ENCODE assay signal across 9 mouse cellular contexts in the genomic region with DNA sequence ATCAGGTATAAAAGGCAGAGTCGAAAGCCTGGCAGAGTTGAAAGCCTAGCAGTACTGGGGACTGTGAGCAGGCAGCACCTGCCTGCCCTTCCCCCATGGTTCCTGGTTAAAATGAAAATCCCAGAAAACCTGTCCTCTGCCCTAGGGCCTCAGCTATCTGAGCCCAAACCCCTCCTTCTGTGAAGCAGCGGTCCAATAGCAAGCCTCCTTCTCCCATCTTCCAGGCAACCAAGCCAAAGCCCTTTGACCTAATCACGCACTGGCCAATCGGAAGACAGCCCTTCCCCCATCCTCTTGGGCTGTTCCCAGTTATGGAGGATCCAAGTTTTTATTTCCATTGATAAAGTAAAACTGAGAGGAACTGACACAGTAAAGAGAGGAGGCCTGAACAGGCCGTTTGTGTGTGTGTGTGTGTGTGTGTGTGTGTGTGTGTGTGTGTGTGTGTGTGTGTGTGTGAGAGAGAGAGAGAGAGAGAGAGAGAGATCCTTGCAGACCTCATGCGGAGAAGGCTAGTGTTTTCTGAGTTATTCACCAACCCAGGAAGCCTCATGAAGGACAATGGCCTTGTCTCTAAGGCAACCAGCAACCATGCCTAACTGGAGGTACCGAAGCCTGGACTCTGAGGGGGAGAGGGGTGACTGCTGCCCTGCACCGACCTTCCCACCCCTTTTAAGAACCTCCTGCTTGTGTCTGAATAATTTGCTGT. TPM values are rescaled to one million over a fixed set of nuclear protein-coding genes. Genes with fewer than 3 reads are reported as not detected.
DNase-seq lines count a peak whose midpoint lies in the region; ATAC-seq and TF ChIP-seq lines count a peak whose summit lies in the region.
"Had no signal": no experiment of that assay in that cellular context is flagged by ENCODE, and none has a peak within 500 bp of the region (broad histone marks: within the 10 kb centered on the region; RNA-seq: fewer than 3 reads in every experiment).

No protein-coding gene starts in this region.

- no peak for TF ChIP-seq CTCF in layer of hippocampus, adult 2 months (conservative IDR thresholded peaks at IDR 0.05)
- TF ChIP-seq CTCF in intestine, postnatal 0 days (IDR thresholded peaks at IDR 0.05; ENCODE audit: low read depth) = no peak

- ATAC-seq in forebrain, embryonic 13.5 days = peak; percentile 80
- ATAC-seq in intestine, postnatal 0 days = peak; percentile 86
- peak; percentile 81 for ATAC-seq in liver, embryonic 16.5 days (ENCODE audit: low read depth)
- peak; percentile 82 for ATAC-seq in stomach, embryonic 16.5 days (ENCODE audit: insufficient read depth, low FRiP score)
- ATAC-seq in megakaryocyte, adult 5-6 weeks (ENCODE audit: poor library complexity, severe bottlenecking) = no peak

- DNase-seq in layer of hippocampus, adult 2 months (ENCODE audit: low spot score in 2 of 2) = no peak
- no peak for DNase-seq in layer of hippocampus, postnatal 25 days (ENCODE audit: extremely low spot score in 1 of 2, low spot score in 1 of 2)
- DNase-seq in thymus, postnatal 4 days = no peak

- no peaks in the 10 kb centered on the region for H3K9me3 ChIP-seq in forebrain, embryonic 13.5 days (replicated peaks)
- H3K9me3 ChIP-seq in intestine, postnatal 0 days (ENCODE audit: control insufficient read depth) = no peaks in the 10 kb centered on the region
- no peaks in the 10 kb centered on the region for H3K9me3 ChIP-seq in liver, embryonic 16.5 days (replicated peaks; ENCODE audit: control insufficient read depth, low read length)
- H3K9me3 ChIP-seq in stomach, embryonic 16.5 days (replicated peaks; ENCODE audit: control insufficient read depth, low read length) = no peaks in the 10 kb centered on the region

- H3K4me1 ChIP-seq in forebrain, embryonic 13.5 days = peaks cover 46% of the 10 kb centered on the region
- peaks cover 20% of the 10 kb centered on the region; the same call in 1 of the 2 replicates for H3K4me1 ChIP-seq in intestine, postnatal 0 days (replicated peaks; ENCODE audit: control insufficient read depth, insufficient read depth, low read length)
- peaks cover 13% of the 10 kb centered on the region for H3K4me1 ChIP-seq in liver, embryonic 16.5 days (ENCODE audit: control insufficient read depth, low read depth, low read length)
- peaks cover 24% of the 10 kb centered on the region for H3K4me1 ChIP-seq in stomach, embryonic 16.5 days (ENCODE audit: control insufficient read depth, insufficient read depth, low read length)

- H3K4me3 ChIP-seq in layer of hippocampus, adult 2 months = no peak overlapping the region
- no peak overlapping the region for H3K4me3 ChIP-seq in forebrain, embryonic 13.5 days
- H3K4me3 ChIP-seq in intestine, postnatal 0 days (ENCODE audit: low read depth, low read length) = peak overlapping the region; percentile 17; the same call in 1 of the 2 replicates
- H3K4me3 ChIP-seq in liver, embryonic 16.5 days (ENCODE audit: low read depth, low read length) = no peak overlapping the region
- no peak overlapping the region for H3K4me3 ChIP-seq in stomach, embryonic 16.5 days (replicated peaks; ENCODE audit: low read length)

- 1% methylated on average over 8 of the region's 8 CpGs for WGBS in forebrain, embryonic 13.5 days
- 20% methylated on average over 8 of the region's 8 CpGs for WGBS in intestine, postnatal 0 days
- 41% methylated on average over 8 of the region's 8 CpGs for WGBS in liver, embryonic 16.5 days (ENCODE audit: insufficient replicate concordance)
- whole genome bisulfite sequencing in stomach, embryonic 16.5 days = 31% methylated on average over 8 of the region's 8 CpGs

- peak overlapping the region; percentile 67 for H3K27ac ChIP-seq in layer of hippocampus, adult 2 months
- H3K27ac ChIP-seq in forebrain, embryonic 13.5 days = peak overlapping the region; percentile 80
- H3K27ac ChIP-seq in intestine, postnatal 0 days (ENCODE audit: low read depth, low read length) = peak overlapping the region; percentile 96
- H3K27ac ChIP-seq in liver, embryonic 16.5 days (ENCODE audit: low read length) = peak overlapping the region; percentile 78
- peak overlapping the region; percentile 93 for H3K27ac ChIP-seq in stomach, embryonic 16.5 days (ENCODE audit: low read length)

- no peaks in the 10 kb centered on the region for H3K27me3 ChIP-seq in forebrain, embryonic 13.5 days
- H3K27me3 ChIP-seq in intestine, postnatal 0 days (replicated peaks; ENCODE audit: control insufficient read depth, insufficient read depth, low read length) = no peaks in the 10 kb centered on the region
- H3K27me3 ChIP-seq in liver, embryonic 16.5 days (ENCODE audit: control insufficient read depth, insufficient read depth, low read depth, low read length) = no peaks in the 10 kb centered on the region
- H3K27me3 ChIP-seq in stomach, embryonic 16.5 days (ENCODE audit: control insufficient read depth, insufficient read depth, low read length) = no peaks in the 10 kb centered on the region
- H3K27me3 ChIP-seq: CH12.LX had no signal

- H3K9ac ChIP-seq in forebrain, embryonic 13.5 days = peak overlapping the region; percentile 34; the same call in 1 of the 2 replicates
- no peak overlapping the region for H3K9ac ChIP-seq in intestine, postnatal 0 days (ENCODE audit: low read depth, low read length)
- H3K9ac ChIP-seq in liver, embryonic 16.5 days (ENCODE audit: low read depth, low read length) = no peak overlapping the region
- 0 out of 2 replicates have a peak overlapping the region, but pooled peaks have one; percentile 43 for H3K9ac ChIP-seq in stomach, embryonic 16.5 days (ENCODE audit: low read length)

- peaks cover 57% of the 10 kb centered on the region for H3K36me3 ChIP-seq in forebrain, embryonic 13.5 days (ENCODE audit: poor library complexity, severe bottlenecking)
- H3K36me3 ChIP-seq in intestine, postnatal 0 days (ENCODE audit: control insufficient read depth, insufficient read depth) = peaks cover 29% of the 10 kb centered on the region; the same call in 1 of the 2 replicates
- no peaks in the 10 kb centered on the region for H3K36me3 ChIP-seq in liver, embryonic 16.5 days (ENCODE audit: control insufficient read depth, insufficient read depth)
- peaks cover 11% of the 10 kb centered on the region; the same call in 1 of the 2 replicates for H3K36me3 ChIP-seq in stomach, embryonic 16.5 days (ENCODE audit: control insufficient read depth, insufficient read depth, low read length)

- H3K4me2 ChIP-seq in forebrain, embryonic 13.5 days = peak overlapping the region; percentile 32
- H3K4me2 ChIP-seq in intestine, postnatal 0 days (replicated peaks; ENCODE audit: low read depth) = peak overlapping the region; percentile 65
- peak overlapping the region; percentile 22; the same call in 1 of the 2 replicates for H3K4me2 ChIP-seq in liver, embryonic 16.5 days (ENCODE audit: low read depth, low read length)
- peak overlapping the region; percentile 39 for H3K4me2 ChIP-seq in stomach, embryonic 16.5 days (ENCODE audit: low read depth, low read length)

RNA-seq across cellular contexts. Expression of a gene that starts 12.1 kb away (rescaled TPM):
- total RNA-seq in layer of hippocampus, adult 2 months (2021) = 10 to 100 TPM; 32.5 to 35.9 TPM
- 10 to 100 TPM; 32.8 to 34.8 TPM for total RNA-seq in layer of hippocampus, postnatal 25 days (2021)
- polyA plus RNA-seq in forebrain, embryonic 13.5 days (2015; fragmentation: Nextera tagmentation; extraction: Ambion mirVana) = 16.9 and 20.0 TPM in 2 replicates
- 4.9 and 5.5 TPM in 2 replicates for polyA plus RNA-seq in intestine, postnatal 0 days (2015; fragmentation: Nextera tagmentation; extraction: Ambion mirVana)
- polyA plus RNA-seq in liver, embryonic 16.5 days (2015; fragmentation: Nextera tagmentation; extraction: Ambion mirVana) = 2.0 and 2.2 TPM in 2 replicates
- 14.7 and 15.7 TPM in 2 replicates for polyA plus RNA-seq in stomach, embryonic 16.5 days (2015; fragmentation: Nextera tagmentation; extraction: Ambion mirVana)
- 7.3 and 9.9 TPM in 2 replicates for total RNA-seq in megakaryocyte, adult 5-6 weeks (2015)
- 8.3 and 9.0 TPM in 2 replicates for total RNA-seq in megakaryocyte, adult 5-6 weeks (2017)

RNA-seq across cellular contexts. Expression of a gene that starts 28.5 kb away (rescaled TPM):
- total RNA-seq in layer of hippocampus, adult 2 months (2021) = 1 to 10 TPM; 5.4 to 6.6 TPM
- 1 to 10 TPM; 8.1 to 9.5 TPM for total RNA-seq in layer of hippocampus, postnatal 25 days (2021)
- polyA plus RNA-seq in forebrain, embryonic 13.5 days (2015; fragmentation: Nextera tagmentation; extraction: Ambion mirVana) = 0.30 and 0.48 TPM in 2 replicates
- polyA plus RNA-seq in intestine, postnatal 0 days (2015; fragmentation: Nextera tagmentation; extraction: Ambion mirVana) = 2.2 and 2.7 TPM in 2 replicates
- 2.3 and 2.5 TPM in 2 replicates for polyA plus RNA-seq in liver, embryonic 16.5 days (2015; fragmentation: Nextera tagmentation; extraction: Ambion mirVana)
- 1.3 and 1.8 TPM in 2 replicates for polyA plus RNA-seq in stomach, embryonic 16.5 days (2015; fragmentation: Nextera tagmentation; extraction: Ambion mirVana)
- total RNA-seq in megakaryocyte, adult 5-6 weeks (2015) = 1,084 and 1,137 TPM in 2 replicates
- total RNA-seq in megakaryocyte, adult 5-6 weeks (2017) = 543 and 663 TPM in 2 replicates

RNA-seq across cellular contexts. Expression of a gene that starts 56.4 kb away (rescaled TPM):
- total RNA-seq in layer of hippocampus, adult 2 months (2021) = 1 to 10 TPM; 1.5 to 2.0 TPM
- total RNA-seq in layer of hippocampus, postnatal 25 days (2021) = 1 to 10 TPM; 1.3 to 2.0 TPM
- polyA plus RNA-seq in forebrain, embryonic 13.5 days (2015; fragmentation: Nextera tagmentation; extraction: Ambion mirVana) = 12.4 and 13.4 TPM in 2 replicates
- polyA plus RNA-seq in intestine, postnatal 0 days (2015; fragmentation: Nextera tagmentation; extraction: Ambion mirVana) = 6.2 and 6.8 TPM in 2 replicates
- polyA plus RNA-seq in liver, embryonic 16.5 days (2015; fragmentation: Nextera tagmentation; extraction: Ambion mirVana) = 21.7 and 26.0 TPM in 2 replicates
- 21.1 and 23.5 TPM in 2 replicates for polyA plus RNA-seq in stomach, embryonic 16.5 days (2015; fragmentation: Nextera tagmentation; extraction: Ambion mirVana)
- 308 and 344 TPM in 2 replicates for total RNA-seq in megakaryocyte, adult 5-6 weeks (2015)
- 409 TPM in 2 replicates for total RNA-seq in megakaryocyte, adult 5-6 weeks (2017)

Comparison
In these comparisons a context has a peak if more than half of its experiments do, and no peak if none do; other contexts are left out.
1. H3K9ac ChIP-seq: peak in forebrain, embryonic 13.5 days (single experiment) and stomach, embryonic 16.5 days (single experiment); none in intestine, postnatal 0 days (single experiment) and liver, embryonic 16.5 days (single experiment).
2. Peak in every context shown above with its lines, with median percentiles within 50 percentile points of each other: H3K27ac ChIP-seq and H3K4me2 ChIP-seq.